18 mouse cellular contexts compared by ENCODE assay signal in genomic region chr3:54461366-54461765, GRCm38 (mm10).
"Had no signal": no experiment of that assay in that cellular context is flagged by ENCODE, and none has a peak within 500 bp of the region (broad histone marks: within the 10 kb centered on the region; RNA-seq: fewer than 3 reads in every experiment).

No protein-coding gene starts in this region.

- H3K36me3 ChIP-seq: liver, embryonic 15.5 days; lung, embryonic 15.5 days; midbrain, embryonic 10.5 days; midbrain, embryonic 12.5 days; neural tube, embryonic 12.5 days; stomach, embryonic 15.5 days had no signal

- H3K4me1 ChIP-seq: liver, embryonic 15.5 days; lung, embryonic 15.5 days; midbrain, embryonic 10.5 days; midbrain, embryonic 12.5 days; neural tube, embryonic 12.5 days; stomach, embryonic 15.5 days had no signal

- H3K4me2 ChIP-seq: liver, embryonic 15.5 days; lung, embryonic 15.5 days; midbrain, embryonic 12.5 days; neural tube, embryonic 12.5 days; stomach, embryonic 15.5 days had no signal

- ATAC-seq: liver, postnatal 0 days; lung, postnatal 0 days; midbrain, embryonic 16.5 days had no signal

- H3K27me3 ChIP-seq: liver, embryonic 15.5 days; lung, embryonic 15.5 days; midbrain, embryonic 12.5 days; neural tube, embryonic 12.5 days; stomach, embryonic 15.5 days had no signal

- H3K9ac ChIP-seq: liver, embryonic 15.5 days; liver, postnatal 0 days; lung, embryonic 15.5 days; midbrain, embryonic 12.5 days; neural tube, embryonic 12.5 days; stomach, embryonic 15.5 days had no signal

- H3K4me3 ChIP-seq: liver, embryonic 15.5 days; lung, embryonic 15.5 days; midbrain, embryonic 10.5 days; midbrain, embryonic 12.5 days; neural tube, embryonic 12.5 days; stomach, embryonic 15.5 days had no signal

- H3K9me3 ChIP-seq: liver, embryonic 15.5 days; lung, embryonic 15.5 days; midbrain, embryonic 12.5 days; neural tube, embryonic 12.5 days; stomach, embryonic 15.5 days had no signal

- H3K27ac ChIP-seq: liver, embryonic 15.5 days; lung, embryonic 15.5 days; macrophage; midbrain, embryonic 10.5 days; midbrain, embryonic 12.5 days; neural tube, embryonic 12.5 days; stomach, embryonic 15.5 days; stomach, postnatal 0 days had no signal

- DNase-seq: liver, postnatal 0 days; lung, adult 2 months; lung, postnatal 14 days; lung, postnatal 36 days; midbrain, embryonic 14.5 days; right cerebral cortex, postnatal 14 days; thymus, postnatal 14 days; thymus, postnatal 36 days had no signal
